Mouse (Mus musculus) bone marrow, adult 2 months (tissue): Measurements from ENCODE around the gene Cldn15.

Experiments
- CTCF ChIP-seq: fragments of 200-500 bp; IDR thresholded peaks from 2 replicates; pipeline ENCODE4 v1.5.1; 2011; ENCODE audit warnings: low read length, control low read depth; ENCODE audit not compliant: control insufficient read depth, insufficient read depth
- POLR2A ChIP-seq: fragments of 200-500 bp; IDR thresholded peaks from 2 replicates; pipeline ENCODE4 v1.6.1; 2011; ENCODE audit warnings: low read depth, mild to moderate bottlenecking, control low read depth, low read length, borderline replicate concordance; ENCODE audit not compliant: control insufficient read depth

DNA sequence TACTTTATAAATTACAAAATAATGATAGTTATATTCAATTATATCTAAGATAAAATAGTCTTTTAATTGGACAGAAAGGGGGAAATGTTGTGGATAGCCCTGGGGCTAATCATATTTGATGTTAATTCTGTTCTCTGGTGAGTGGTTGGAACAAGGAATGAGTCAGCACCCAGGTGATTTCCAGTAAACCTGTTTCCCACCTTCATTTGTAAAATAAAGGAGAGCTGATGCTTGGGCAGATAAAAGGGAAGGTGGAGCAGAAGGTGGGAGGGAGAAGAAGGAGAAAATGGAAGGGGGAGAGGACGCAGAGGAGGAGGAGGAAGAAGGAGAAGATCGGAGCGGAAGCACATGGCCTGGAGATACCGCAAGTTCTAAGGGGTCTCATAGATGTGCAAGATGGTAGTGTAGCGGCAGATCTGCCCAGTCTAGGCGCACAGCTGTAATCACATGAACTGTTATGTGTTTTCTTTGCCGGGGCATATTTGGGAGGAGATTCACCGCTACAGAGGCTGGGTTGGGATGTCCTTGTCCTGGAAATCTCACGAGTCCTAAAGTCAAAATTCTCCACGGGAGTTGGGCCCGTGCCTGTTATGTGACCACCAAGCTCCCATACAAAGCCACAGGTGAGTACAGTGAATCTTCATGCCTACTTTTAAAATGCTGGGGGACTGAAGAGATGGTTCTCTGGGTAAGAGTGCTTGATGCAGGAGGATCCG, 25.4 kb upstream of the Cldn15 start:
- no peak for TF ChIP-seq CTCF
- no peak for TF ChIP-seq POLR2A
